Mouse (Mus musculus) CH12.LX (cell line): Measurements from ENCODE around the gene Por. TPM values are rescaled to one million over a fixed set of nuclear protein-coding genes. Genes with fewer than 3 reads are reported as not detected.

ENCODE experiments used
- DNase-seq: peaks from one replicate; pipeline ENCODE4 v3.0.0-alpha.2; 2013; ENCODE audit errors: extremely low read depth
- H3K27ac ChIP-seq: 2 replicates; pipeline ENCODE4 v1.5.1; 2012; ENCODE audit warnings: low read depth, mild to moderate bottlenecking, control low read depth, moderate library complexity; ENCODE audit not compliant: insufficient read depth
- H3K27me3 ChIP-seq: replicated peaks from 2 replicates; pipeline ENCODE3; 2012; ENCODE audit warnings: inconsistent platforms
- H3K36me3 ChIP-seq, 2 experiments: replicated peaks in 1 of 2; 2 replicates each; pipeline versions ENCODE3 to v1.6.1; 2012; ENCODE audit warnings: inconsistent platforms in 1 of 2, low read length in 1 of 2, mild to moderate bottlenecking in 1 of 2, mixed read lengths in 1 of 2, moderate library complexity in 1 of 2; ENCODE audit not compliant: control insufficient read depth in 1 of 2, insufficient read depth in 1 of 2
- H3K4me1 ChIP-seq, 2 experiments: 2 replicates each; pipeline ENCODE4 v1.6.1; 2012; ENCODE audit warnings: inconsistent platforms in 1 of 2, moderate library complexity in 1 of 2; ENCODE audit not compliant: insufficient read depth in 2 of 2, control insufficient read depth in 1 of 2
- H3K4me2 ChIP-seq: 2 replicates; pipeline ENCODE4 v1.6.1; 2012; ENCODE audit warnings: low read depth, mild to moderate bottlenecking, control low read depth; ENCODE audit not compliant: poor library complexity, insufficient read depth, severe bottlenecking
- H3K4me3 ChIP-seq, 3 experiments: fragments of 150-350 bp in 1 of 3; sonication (generic) in 1 of 3; replicated peaks in 1 of 3; 2 replicates each; pipeline versions ENCODE3 to v1.5.1; 2011 to 2012; ENCODE audit warnings: low read depth in 2 of 3, low read length in 2 of 3, mild to moderate bottlenecking in 2 of 3, moderate library complexity in 2 of 3, control low read depth in 1 of 3, improper control_type of control experiment in 1 of 3, inconsistent platforms in 1 of 3, mixed read lengths in 1 of 3; ENCODE audit not compliant: poor library complexity in 1 of 3
- H3K79me2 ChIP-seq: replicated peaks from 2 replicates; pipeline ENCODE4 v1.6.1; 2012; ENCODE audit warnings: mild to moderate bottlenecking, moderate library complexity; ENCODE audit not compliant: control insufficient read depth, poor library complexity, insufficient read depth, severe bottlenecking; ENCODE audit errors: extremely low read depth
- H3K9ac ChIP-seq: 2 replicates; pipeline ENCODE4 v1.6.1; 2012; ENCODE audit warnings: low read depth, mild to moderate bottlenecking, control low read depth, moderate library complexity; ENCODE audit not compliant: insufficient read depth
- H3K9me3 ChIP-seq: replicated peaks from 2 replicates; pipeline ENCODE3; 2012; ENCODE audit warnings: low read length, inconsistent platforms, mixed read lengths
- CHD2 ChIP-seq: IDR thresholded peaks from 2 replicates; pipeline ENCODE4 v1.6.1; 2011; ENCODE audit warnings: low read length, improper control_type of control experiment
- CTCF ChIP-seq, 2 experiments: IDR thresholded peaks in 1 of 2; conservative IDR thresholded peaks in 1 of 2; 2 replicates each; pipeline ENCODE4 v1.5.1; 2011 to 2012; ENCODE audit warnings: low read depth in 2 of 2, low read length in 2 of 2, improper control_type of control experiment in 1 of 2, inconsistent platforms in 1 of 2, mild to moderate bottlenecking in 1 of 2, moderate library complexity in 1 of 2
- E2F4 ChIP-seq: IDR thresholded peaks from 2 replicates; pipeline ENCODE4 v1.6.1; 2011; ENCODE audit warnings: low read depth, low read length, improper control_type of control experiment; ENCODE audit not compliant: insufficient replicate concordance
- ELF1 ChIP-seq: IDR thresholded peaks from 2 replicates; pipeline ENCODE4 v1.6.1; 2014; ENCODE audit warnings: low read depth, mild to moderate bottlenecking, inconsistent platforms, low read length, improper control_type of control experiment
- EP300 ChIP-seq: IDR thresholded peaks from 2 replicates; pipeline ENCODE4 v1.6.1; 2011; ENCODE audit warnings: low read length, improper control_type of control experiment
- ETS1 ChIP-seq: conservative IDR thresholded peaks from 2 replicates; pipeline ENCODE4 v1.6.1; 2012; ENCODE audit warnings: low read depth, mild to moderate bottlenecking, inconsistent platforms, low read length, improper control_type of control experiment, moderate library complexity
- HCFC1 ChIP-seq: IDR thresholded peaks from 2 replicates; pipeline ENCODE4 v1.6.1; 2012; ENCODE audit warnings: low read depth, mild to moderate bottlenecking, inconsistent platforms, low read length, improper control_type of control experiment
- JUND ChIP-seq: conservative IDR thresholded peaks from 2 replicates; pipeline ENCODE4 v1.6.1; 2011; ENCODE audit warnings: low read depth, low read length, improper control_type of control experiment
- MAZ ChIP-seq: IDR thresholded peaks from 2 replicates; pipeline ENCODE4 v1.6.1; 2012; ENCODE audit warnings: low read depth, mild to moderate bottlenecking, inconsistent platforms, low read length, improper control_type of control experiment, moderate library complexity
- MEF2A ChIP-seq: IDR thresholded peaks from 2 replicates; pipeline ENCODE4 v1.6.1; 2014; ENCODE audit warnings: low read depth, mild to moderate bottlenecking, inconsistent platforms, low read length, improper control_type of control experiment, borderline replicate concordance
- MXI1 ChIP-seq: IDR thresholded peaks from 2 replicates; pipeline ENCODE4 v1.6.1; 2011; ENCODE audit warnings: mild to moderate bottlenecking, low read depth, low read length, improper control_type of control experiment
- NELFE ChIP-seq: IDR thresholded peaks from 2 replicates; pipeline ENCODE4 v1.6.1; 2011; ENCODE audit warnings: low read depth, low read length, improper control_type of control experiment
- NRF1 ChIP-seq: IDR thresholded peaks from 2 replicates; pipeline ENCODE4 v1.6.1; 2014; ENCODE audit warnings: low read depth, mild to moderate bottlenecking, inconsistent platforms, low read length, improper control_type of control experiment, moderate library complexity
- RAD21 ChIP-seq: IDR thresholded peaks from 2 replicates; pipeline ENCODE4 v1.6.1; 2011; ENCODE audit warnings: low read depth, mild to moderate bottlenecking, low read length, improper control_type of control experiment, moderate library complexity
- TBP ChIP-seq: conservative IDR thresholded peaks from 2 replicates; pipeline ENCODE4 v1.6.1; 2011; ENCODE audit warnings: low read depth, low read length, improper control_type of control experiment
- UBTF ChIP-seq: IDR thresholded peaks from 2 replicates; pipeline ENCODE4 v1.6.1; 2012; ENCODE audit warnings: low read depth, mild to moderate bottlenecking, inconsistent platforms, low read length, improper control_type of control experiment, moderate library complexity
- ZMIZ1 ChIP-seq: IDR thresholded peaks from 2 replicates; pipeline ENCODE4 v1.6.1; 2012; ENCODE audit warnings: low read depth, mild to moderate bottlenecking, inconsistent platforms, low read length, improper control_type of control experiment
- dilution Hi-C: fragments of 300-500 bp; cut with MboI; formaldehyde crosslinking; loops from 2 replicates; pipeline ENCODE4 v1.14.3; 2020; ENCODE audit warnings: low sequenced_read_pairs; ENCODE audit not compliant: extremely low pct_unique_long_range_greater_than_20kb, extremely low pct_ligation_motif_present
- in situ Hi-C: fragments of 300-500 bp; cut with MboI; formaldehyde crosslinking; loops from 3 replicates; pipeline ENCODE4 v1.14.3; 2019; ENCODE audit warnings: low sequenced_read_pairs, low pct_ligation_motif_present, low pct_unique_long_range_greater_than_20kb, mixed read lengths
- polyA plus RNA-seq: library from polyadenylated mRNA; unstranded; fragments of >175 nt; gene quantifications from 2 replicates; pipeline ENCODE4 v1.2.1, GENCODE M21; 2012; ENCODE audit warnings: low read depth; ENCODE audit not compliant: insufficient read length
- total RNA-seq, 2 experiments: library from RNA; depleted of rRNA; stranded (reverse); fragments of 300-350 nt in 1 of 2; fragments of >200 nt in 1 of 2; gene quantifications; 2 replicates each; pipeline ENCODE4 v1.2.3; 2012 to 2014

The Por gene
- total and polyA plus RNA-seq, 3 experiments, result 17.3 to 56.8 (median 41.2) TPM

DNA sequence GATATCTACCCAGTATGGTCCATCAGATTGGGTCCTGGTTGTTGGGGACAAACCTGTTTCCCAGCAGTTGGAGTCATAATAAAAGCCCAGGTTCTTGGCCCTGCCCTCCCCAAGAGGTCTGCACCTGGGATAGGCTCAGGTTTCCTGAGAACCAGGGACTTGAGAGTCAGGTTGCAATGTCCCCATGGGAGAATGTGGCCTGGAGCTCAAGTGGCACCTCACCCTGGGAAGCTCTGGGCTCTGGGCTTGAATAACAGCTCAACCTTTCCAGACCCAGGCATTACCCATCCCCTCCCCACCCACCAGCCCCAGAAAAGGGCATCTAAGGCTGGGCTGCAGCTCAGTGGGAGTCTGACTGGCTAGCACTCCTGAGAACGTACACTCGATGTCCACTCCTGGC is 16.6 kb upstream of the Por start:
- TF ChIP-seq NRF1, result no peak
- no peak for TF ChIP-seq TBP
- no peak for TF ChIP-seq ZMIZ1
- no peak for TF ChIP-seq EP300
- TF ChIP-seq CTCF (conservative IDR thresholded peaks at IDR 0.05 in 1 of 2, IDR thresholded peaks at IDR 0.05 in 1 of 2; ENCODE audit: low read depth in 2 of 2, low read length in 2 of 2), result no peak
- no peak for TF ChIP-seq RAD21
- no peak for TF ChIP-seq MXI1
- TF ChIP-seq MAZ, result no peak
- TF ChIP-seq JUND, result no peak
- no peak for TF ChIP-seq UBTF
- no peak for TF ChIP-seq ETS1
- dilution Hi-C loops (no loop called here), in situ Hi-C loops (no loop called here)
- no peaks in the 10 kb centered on the region for H3K27me3 ChIP-seq
- H3K9me3 ChIP-seq, result no peaks in the 10 kb centered on the region
- H3K9ac ChIP-seq, result no peak overlapping the region
- no peak overlapping the region for H3K4me3 ChIP-seq
- no peaks in the 10 kb centered on the region for H3K36me3 ChIP-seq
- H3K4me1 ChIP-seq, result peaks cover 3 to 16% of the 10 kb centered on the region in 2 experiments; a peak in 2 of 4 replicates
- DNase-seq, result no peak
- H3K79me2 ChIP-seq, result no peaks in the 10 kb centered on the region
- H3K4me2 ChIP-seq, result no peak overlapping the region
- H3K27ac ChIP-seq, result no peak overlapping the region

DNA sequence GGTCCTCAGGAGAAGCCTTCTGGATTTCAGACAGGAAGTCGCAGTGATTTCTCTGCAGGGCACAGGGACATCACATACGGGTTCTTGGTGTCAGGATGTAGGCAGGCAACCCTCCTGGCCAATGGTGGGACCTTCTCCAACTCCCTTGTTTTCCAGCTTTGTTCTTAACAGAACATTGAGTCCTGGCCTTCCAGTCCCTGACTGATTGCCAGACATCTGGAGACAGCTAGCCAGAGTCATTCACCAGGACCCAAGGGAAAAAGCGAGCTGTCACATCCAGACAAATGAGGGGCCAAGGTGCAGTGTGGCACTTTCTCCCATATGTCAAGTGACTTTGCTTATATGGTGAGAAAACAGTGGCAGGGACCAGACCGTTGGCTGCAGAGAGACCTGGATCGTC is 13.8 kb upstream of the Por start:
- DNase-seq, result no peak
- Histone ChIP-seq H3K27me3 (no peaks in the 10 kb centered on the region), H3K9me3 (no peaks in the 10 kb centered on the region), H3K27ac (no peak overlapping the region), H3K4me1 (peaks cover 3 to 7% of the 10 kb centered on the region in 2 experiments; a peak in 2 of 4 replicates), H3K9ac (no peak overlapping the region), H3K4me2 (no peak overlapping the region)
- dilution Hi-C loops (no loop called here), in situ Hi-C loops (no loop called here)
- TF ChIP-seq CHD2 (no peak), E2F4 (no peak), NELFE (no peak), MEF2A (no peak), ELF1 (no peak), ETS1 (no peak), HCFC1 (no peak), UBTF (no peak), JUND (no peak)
- TF ChIP-seq, all 38 proteins: peak for 0
- Histone ChIP-seq H3K79me2 (no peaks in the 10 kb centered on the region), H3K36me3 (no peaks in the 10 kb centered on the region), H3K4me3 (no peak overlapping the region)
